Mouse (Mus musculus): ENCODE data around the gene Tmem216.

Tmem216 gene

DNA sequence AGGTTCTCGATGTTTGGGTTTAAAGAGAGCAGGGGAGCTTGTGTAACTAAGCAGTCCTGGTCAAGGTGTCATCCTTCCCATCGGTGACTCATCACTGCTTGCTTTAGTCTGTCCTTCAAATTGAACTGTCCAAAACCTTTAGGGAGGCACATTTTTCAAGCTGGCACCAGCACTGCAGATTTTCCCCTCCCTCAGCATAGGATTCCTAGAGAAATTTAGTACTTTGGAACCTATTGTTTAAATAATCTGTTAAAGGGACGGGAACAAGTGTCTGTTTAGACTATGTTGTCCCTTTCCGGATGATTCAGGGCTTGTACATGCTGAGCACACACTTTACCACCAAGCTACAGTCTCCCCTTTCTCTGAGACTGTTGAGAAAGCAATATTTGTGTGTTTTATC, 9.2 kb upstream of the Tmem216 start:
- DNase-seq (ENCODE audit: low read depth) = no peak

GRCm38 (mm10) chr19:10564278-10564677, 8.2 kb upstream of the Tmem216 start:
- no peak for DNase-seq (ENCODE audit: low read depth)

DNA sequence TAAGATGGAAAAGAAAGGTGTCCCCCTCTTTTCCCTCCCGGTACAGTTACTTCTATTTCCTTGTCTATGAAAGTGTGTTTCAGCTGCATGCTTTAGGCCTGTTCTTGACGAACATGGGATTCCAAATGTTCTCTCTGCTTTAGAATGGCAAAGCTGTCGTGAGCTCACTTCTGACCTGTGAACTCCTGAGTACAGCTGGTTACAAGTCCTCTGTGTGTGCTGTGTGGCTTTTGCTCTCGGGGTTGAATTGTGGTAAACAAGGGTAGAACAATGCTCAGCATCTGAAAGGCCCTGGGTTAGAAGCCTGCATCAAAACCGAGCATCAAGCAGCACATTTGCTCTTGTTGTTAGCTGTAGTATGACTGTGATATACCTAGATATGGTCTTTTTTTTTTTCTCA, 6.3 kb upstream of the Tmem216 start:
- DNase-seq (ENCODE audit: low read depth) = no peak

DNA sequence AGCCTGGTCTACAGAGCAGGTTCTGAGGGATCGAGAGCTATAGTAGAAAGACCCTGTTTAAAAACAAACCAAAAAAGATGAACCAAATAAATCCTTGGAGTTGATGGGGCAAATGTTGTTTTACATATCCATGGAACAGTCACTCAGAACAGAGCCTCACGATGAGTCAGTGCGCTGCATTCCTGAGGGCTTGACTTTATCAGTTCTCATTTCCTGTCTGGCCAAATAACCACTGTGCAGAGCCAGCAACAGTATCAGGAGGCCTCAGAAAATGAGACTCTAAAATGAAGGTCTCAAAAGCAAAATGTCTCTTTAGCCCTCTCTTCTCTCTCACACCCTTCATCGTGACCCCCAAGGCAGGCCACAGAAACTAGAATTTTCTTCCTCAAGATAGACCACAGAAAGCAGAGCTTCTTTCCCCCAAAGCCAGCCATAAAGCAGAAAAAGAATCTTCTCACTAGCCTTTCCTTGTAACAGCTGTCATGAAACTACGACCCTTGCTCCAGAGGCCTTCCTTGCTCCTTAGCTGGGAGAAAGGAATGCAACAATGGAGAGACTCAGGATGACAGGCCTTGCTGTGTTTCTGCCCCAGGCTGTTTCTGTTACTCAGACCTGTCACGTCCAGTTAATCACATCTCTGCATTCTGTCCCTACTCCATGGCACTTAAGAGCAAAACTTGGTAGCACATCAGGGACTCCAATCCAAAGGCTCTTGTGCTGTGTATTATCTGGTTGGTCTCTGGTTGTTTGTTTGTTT, 5.7 kb upstream of the Tmem216 start:
- DNase-seq (ENCODE audit: low read depth) = no peak

DNA sequence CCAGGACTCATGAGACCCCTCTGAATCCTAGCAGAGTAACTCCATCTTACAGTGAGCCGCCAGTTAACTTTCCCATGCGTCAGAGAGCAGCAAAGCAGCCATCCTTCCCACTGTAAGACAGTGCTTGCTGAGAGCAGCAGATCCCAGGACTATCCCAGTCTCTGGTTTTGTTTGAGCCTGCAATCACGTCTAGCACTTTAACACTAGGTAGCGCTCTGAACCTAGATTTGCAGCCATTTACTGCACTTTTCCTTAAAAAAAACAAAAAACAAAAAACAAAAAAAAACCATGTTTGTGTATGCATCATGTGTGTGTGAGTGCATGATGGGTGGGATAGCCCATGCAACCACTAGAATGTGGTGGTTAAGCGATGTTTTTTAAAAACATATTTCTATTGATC, 4.1 kb upstream of the Tmem216 start:
- DNase-seq (ENCODE audit: low read depth) = no peak

GRCm38 (mm10) chr19:10557837-10558375, 1.9 kb upstream of the Tmem216 start:
- DNase-seq (ENCODE audit: low read depth) = peak; percentile 27

GRCm38 (mm10) chr19:10557430-10557829, 1.4 kb upstream of the Tmem216 start:
- DNase-seq (ENCODE audit: low read depth) = no peak

GRCm38 (mm10) chr19:10557001-10557400, 963 bp upstream of the Tmem216 start:
- DNase-seq (ENCODE audit: low read depth) = no peak

GRCm38 (mm10) chr19:10539454-10539853, 16.6 kb downstream of the Tmem216 start:
- DNase-seq (ENCODE audit: low read depth) = no peak

DNA sequence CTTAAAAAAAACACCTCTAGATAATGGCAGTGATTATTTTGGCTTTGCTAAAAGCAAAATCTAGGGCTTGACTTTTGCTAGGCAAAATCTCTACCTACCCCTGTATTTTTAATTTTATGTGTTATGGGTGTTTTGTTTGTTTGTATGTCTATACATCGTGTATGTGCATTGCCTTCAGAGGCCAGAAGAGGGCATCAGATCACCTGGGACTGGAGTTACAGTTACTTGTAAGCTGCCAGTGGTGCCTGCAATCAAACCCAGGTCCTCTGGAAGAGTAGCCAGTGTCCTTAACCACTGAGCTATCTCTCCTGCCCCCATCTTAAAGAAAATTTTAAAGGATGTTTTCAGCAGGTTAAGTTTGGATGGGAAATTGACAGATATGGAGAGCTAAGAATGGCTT, 26.0 kb downstream of the Tmem216 start:
- peak; percentile 31 for DNase-seq (ENCODE audit: low read depth)

- DNase-seq (ENCODE audit: low read depth) = peak; percentile 78
These were observed 30.1 kb downstream of the Tmem216 start, which contains the start of gene Sdhaf2 for GRCm38 (mm10) chr19:10525910-10526309. TSS of gene Sdhaf2 (minus strand) at chr19:10526142.

DNA sequence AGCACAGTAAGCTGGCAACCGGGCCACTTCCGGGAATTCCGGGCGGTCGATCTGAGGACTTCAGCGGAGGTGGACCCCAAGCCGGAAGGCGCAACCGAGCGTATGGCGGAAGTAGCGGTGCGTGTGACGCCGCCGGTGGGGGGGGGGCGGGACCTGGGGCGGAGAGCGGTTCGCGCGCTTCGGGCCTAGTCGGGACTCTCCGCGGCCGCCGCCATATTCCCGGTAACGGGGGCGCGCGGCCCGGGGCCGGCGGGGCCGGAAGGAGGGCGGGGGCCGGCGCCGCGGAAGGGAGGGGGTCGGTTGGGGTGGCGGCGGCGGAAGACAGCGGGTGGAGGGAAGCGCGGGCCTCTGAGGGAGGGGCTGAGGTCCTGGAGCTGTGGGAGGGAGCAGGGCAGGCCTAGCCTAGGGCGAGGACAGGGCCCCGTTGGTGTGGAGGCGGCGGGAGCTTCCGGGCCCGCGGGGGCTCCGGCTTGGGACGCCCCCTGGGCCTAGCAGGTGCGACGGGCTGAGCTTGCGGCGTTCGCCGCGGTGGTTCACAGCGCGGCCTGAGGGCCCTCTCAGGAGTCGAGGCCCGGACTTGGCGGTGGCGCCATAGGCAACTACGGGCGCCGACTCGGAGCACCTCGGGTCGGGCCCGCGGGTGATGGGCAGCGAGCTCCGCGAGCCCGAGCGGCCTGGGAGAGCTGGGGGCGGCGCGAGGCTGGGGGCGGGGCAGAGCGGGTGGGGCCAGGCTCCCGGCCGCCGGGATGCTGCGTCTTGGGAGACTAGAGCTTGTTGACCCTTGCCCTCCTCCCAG, 30.7 kb downstream of the Tmem216 start, which contains the start of gene Cpsf7:
Cpsf7 (plus strand) TSS at position 161 of the 796 bp plus-strand sequence.
- DNase-seq (ENCODE audit: low read depth) = peak; percentile 93

DNA sequence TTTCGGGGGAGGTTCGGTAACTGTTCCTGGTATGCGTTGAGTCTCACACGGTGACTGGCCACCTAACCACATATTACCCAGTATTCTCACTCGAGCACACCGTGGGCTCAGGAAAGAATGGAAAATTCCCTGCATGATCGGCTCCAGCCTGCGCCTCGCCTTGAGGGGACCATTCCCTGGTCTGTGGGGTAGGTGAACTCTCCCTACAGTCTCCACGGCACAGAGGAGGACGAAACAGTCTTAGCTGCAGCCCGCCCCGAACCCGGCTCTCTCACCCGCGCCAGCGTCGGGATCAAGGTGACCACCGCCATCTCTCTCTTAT, 31.3 kb downstream of the Tmem216 start:
- no peak for DNase-seq (ENCODE audit: low read depth)

DNA sequence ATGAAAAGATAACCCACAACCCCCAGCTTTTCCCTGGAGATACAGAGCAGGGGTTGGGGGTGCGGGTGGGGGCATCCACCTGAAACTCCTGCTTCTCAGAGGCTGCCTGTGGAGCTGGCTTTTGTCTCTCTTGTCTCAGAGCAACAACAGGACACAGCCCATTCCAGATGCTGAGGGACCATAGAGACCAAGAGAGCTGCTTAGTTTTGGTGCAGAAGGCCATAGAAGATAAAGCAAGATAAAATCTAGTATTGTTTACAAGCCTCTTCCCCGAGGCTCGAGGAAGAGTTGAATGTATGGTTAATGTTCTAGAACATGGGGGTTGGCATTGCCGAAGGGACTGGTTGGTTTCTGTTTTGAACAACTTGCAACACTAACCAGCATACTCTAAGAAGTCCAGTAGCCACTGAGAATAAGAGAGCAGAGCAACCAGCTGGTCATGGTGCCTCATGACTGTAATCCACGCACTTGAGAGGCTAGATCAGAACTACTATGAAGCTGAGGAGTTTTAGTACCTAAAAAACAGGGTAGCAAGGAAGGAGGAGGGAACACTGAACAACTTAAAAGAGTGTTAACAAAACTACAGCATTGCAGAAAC, 32.5 kb downstream of the Tmem216 start:
- no peak for DNase-seq (ENCODE audit: low read depth)

- no peak for DNase-seq (ENCODE audit: low read depth)
These were observed 34.1 kb downstream of the Tmem216 start for GRCm38 (mm10) chr19:10521926-10522325.

- DNase-seq (ENCODE audit: low read depth) = peak; percentile 46
These were observed 35.7 kb downstream of the Tmem216 start for GRCm38 (mm10) chr19:10520355-10520754.

DNA sequence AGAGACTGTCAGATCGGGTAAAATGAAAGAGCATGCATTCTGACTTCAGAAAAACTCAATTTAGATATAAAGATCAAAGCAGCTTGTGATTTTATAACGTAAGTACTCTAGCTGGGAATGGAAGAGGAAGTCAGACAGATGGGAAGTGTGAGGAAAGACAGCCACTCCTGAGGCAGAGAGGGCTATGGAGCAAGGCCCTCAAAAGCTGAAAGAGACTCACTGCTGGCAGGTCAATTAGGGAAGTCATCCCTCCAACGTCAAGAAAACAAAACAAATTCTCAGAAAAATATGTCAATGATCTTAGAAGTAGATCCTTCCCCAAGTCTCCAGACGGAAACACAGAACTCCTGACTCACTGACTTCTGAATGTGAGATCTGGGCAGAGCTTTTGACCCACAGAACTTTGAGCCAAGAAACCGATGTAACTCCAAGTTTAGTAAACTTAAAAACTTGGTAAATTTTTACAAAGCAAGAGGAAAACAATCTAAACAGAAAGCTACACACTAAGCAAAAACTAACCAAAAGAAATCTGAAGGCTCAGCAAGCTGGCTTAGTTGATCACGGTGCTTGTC, 45.2 kb downstream of the Tmem216 start:
- DNase-seq (ENCODE audit: low read depth) = no peak

DNA sequence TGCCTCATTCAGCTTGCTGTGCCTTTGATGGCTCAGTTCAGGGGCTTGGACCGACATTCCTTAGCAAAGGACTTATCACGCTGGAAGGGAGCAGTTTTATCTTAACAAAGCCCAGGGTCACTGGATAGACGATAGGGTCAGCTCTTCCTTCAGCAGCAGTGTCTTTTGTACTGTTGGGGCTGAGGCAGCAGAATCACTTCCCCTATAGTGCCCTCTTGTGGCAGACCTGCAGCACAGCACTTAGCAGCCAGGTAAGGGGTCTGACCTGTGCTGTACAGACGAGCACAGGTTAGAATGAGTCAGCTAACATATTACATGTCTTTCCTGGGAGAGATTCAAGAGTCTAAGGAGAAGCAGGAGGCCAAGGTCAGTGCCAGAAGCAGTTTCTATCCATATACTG, 53.5 kb downstream of the Tmem216 start:
- DNase-seq (ENCODE audit: low read depth) = peak; percentile 70

DNA sequence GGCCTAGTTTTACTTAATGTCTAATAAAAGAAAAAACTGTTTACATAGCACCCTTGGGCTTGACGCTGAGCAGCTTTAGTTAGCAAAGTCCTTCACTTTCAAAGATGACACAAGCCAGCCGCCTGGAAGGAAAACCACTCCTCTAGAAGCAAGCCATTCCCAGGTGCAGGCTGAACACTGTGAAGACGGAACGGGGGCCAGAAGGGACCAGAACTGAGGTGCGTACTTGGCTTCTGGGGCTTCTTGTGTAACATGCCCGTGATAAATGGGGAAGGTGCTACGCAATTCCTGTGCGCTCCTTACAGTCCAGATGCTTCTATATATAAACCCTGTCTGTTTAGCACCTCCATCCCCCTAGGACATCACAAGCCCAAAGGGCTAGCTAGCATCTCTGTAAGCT, 55.5 kb downstream of the Tmem216 start:
- DNase-seq (ENCODE audit: low read depth) = no peak

- no peak for DNase-seq (ENCODE audit: low read depth)
These were observed 58.4 kb downstream of the Tmem216 start for GRCm38 (mm10) chr19:10497512-10498160.

DNA sequence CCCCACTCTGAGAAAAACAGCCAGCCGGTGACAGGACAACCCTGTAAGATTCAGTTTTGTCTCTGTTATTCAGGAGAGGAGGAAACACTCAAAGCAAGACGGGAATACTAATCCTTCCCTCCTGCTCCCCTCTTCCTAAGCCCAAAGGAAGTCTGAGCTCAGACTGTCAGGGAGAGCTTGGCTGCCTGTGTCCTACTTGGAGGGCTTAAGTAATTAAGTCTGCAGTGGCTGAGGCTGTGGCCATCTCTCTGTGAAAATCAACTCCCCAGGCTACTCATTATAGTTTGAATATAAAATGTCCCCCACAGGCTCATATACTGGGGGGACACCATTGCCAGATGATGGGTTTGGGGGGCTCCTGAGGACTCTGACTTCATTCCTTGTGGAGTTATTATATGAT, 59.1 kb downstream of the Tmem216 start:
- no peak for DNase-seq (ENCODE audit: low read depth)

GRCm38 (mm10) chr19:10495670-10496069, 60.4 kb downstream of the Tmem216 start:
- DNase-seq (ENCODE audit: low read depth) = no peak

All from naive thymus-derived CD4-positive, alpha-beta T cell, adult 2 months (primary cell).